Mouse (Mus musculus) ES-Bruce4 (cell line): Measurements from ENCODE around the gene Tenm2. TPM values are rescaled to one million over a fixed set of nuclear protein-coding genes. Genes with fewer than 3 reads are reported as not detected.

Experiments
- H3K27ac ChIP-seq: 2 replicates; pipeline ENCODE4 v1.5.1; 2012; ENCODE audit warnings: low read length, inconsistent platforms; ENCODE audit not compliant: insufficient read depth
- H3K27me3 ChIP-seq: 2 replicates; pipeline ENCODE4 v1.6.1; 2012; ENCODE audit warnings: mild to moderate bottlenecking, low read length, inconsistent platforms; ENCODE audit not compliant: control insufficient read depth, poor library complexity, insufficient read depth, severe bottlenecking
- H3K36me3 ChIP-seq: 2 replicates; pipeline ENCODE4 v1.6.1; 2012; ENCODE audit warnings: inconsistent platforms, mild to moderate bottlenecking, low read length, moderate library complexity; ENCODE audit not compliant: control insufficient read depth, poor library complexity, insufficient read depth, severe bottlenecking
- H3K4me1 ChIP-seq: one replicate; pipeline ENCODE4 v1.8.1; 2011; ENCODE audit warnings: low read length; ENCODE audit not compliant: control insufficient read depth, insufficient read depth
- H3K4me3 ChIP-seq: 2 replicates; pipeline ENCODE4 v1.5.1; 2011; ENCODE audit warnings: low read depth, mild to moderate bottlenecking, low read length
- H3K9ac ChIP-seq: 2 replicates; pipeline ENCODE4 v1.6.1; 2012; ENCODE audit warnings: low read depth, mild to moderate bottlenecking, inconsistent platforms; ENCODE audit not compliant: poor library complexity, severe bottlenecking
- H3K9me3 ChIP-seq: replicated peaks from 2 replicates; pipeline ENCODE4 v1.6.1; 2012; ENCODE audit warnings: mild to moderate bottlenecking, low read length, inconsistent platforms; ENCODE audit not compliant: control insufficient read depth, poor library complexity, insufficient read depth, severe bottlenecking
- CTCF ChIP-seq: IDR thresholded peaks from one replicate; pipeline ENCODE4 v1.8.1; 2011; ENCODE audit warnings: low read depth, low read length
- EP300 ChIP-seq: IDR thresholded peaks from 2 replicates; pipeline ENCODE4 v1.6.1; 2011; ENCODE audit warnings: low read depth, low read length; ENCODE audit not compliant: insufficient read depth
- POLR2A ChIP-seq: IDR thresholded peaks from one replicate; pipeline ENCODE4 v1.8.1; 2011; ENCODE audit warnings: low read length; ENCODE audit not compliant: insufficient read depth
- polyA plus RNA-seq: library from polyadenylated mRNA; stranded (reverse); fragments of >200 nt; gene quantifications from 2 replicates; pipeline ENCODE4 v1.2.4, GENCODE M21; 2011; ENCODE audit warnings: low read depth; ENCODE audit not compliant: missing spikeins, insufficient read depth, insufficient read length

Tenm2 gene
- polyA plus RNA-seq, 1 experiment = not detected

GRCm38 (mm10) chr11:36204381-36204780 lies 1031.4 kb downstream of the Tenm2 start:
- H3K9ac ChIP-seq = no peak overlapping the region
- H3K4me3 ChIP-seq = no peak overlapping the region
- H3K4me1 ChIP-seq = no peaks in the 10 kb centered on the region
- H3K36me3 ChIP-seq = no peaks in the 10 kb centered on the region
- TF ChIP-seq POLR2A (no peak), CTCF (no peak), EP300 (no peak)
- H3K27me3 ChIP-seq = no peaks in the 10 kb centered on the region
- H3K27ac ChIP-seq = no peak overlapping the region
- H3K9me3 ChIP-seq = no peaks in the 10 kb centered on the region

- no peak for TF ChIP-seq POLR2A
- TF ChIP-seq EP300 = no peak
- no peak for TF ChIP-seq CTCF
- H3K27me3 ChIP-seq = no peaks in the 10 kb centered on the region
- no peaks in the 10 kb centered on the region for H3K4me1 ChIP-seq
- H3K9me3 ChIP-seq = no peaks in the 10 kb centered on the region
- no peak overlapping the region for H3K9ac ChIP-seq
- H3K36me3 ChIP-seq = no peaks in the 10 kb centered on the region
- no peak overlapping the region for H3K4me3 ChIP-seq
- no peak overlapping the region for H3K27ac ChIP-seq
These were observed 1031.9 kb downstream of the Tenm2 start for GRCm38 (mm10) chr11:36203896-36204295.

- no peaks in the 10 kb centered on the region for H3K9me3 ChIP-seq
- no peaks in the 10 kb centered on the region; the same call in 1 of the 2 replicates for H3K27me3 ChIP-seq
- no peak overlapping the region for H3K4me3 ChIP-seq
- no peak overlapping the region for H3K9ac ChIP-seq
- TF ChIP-seq CTCF = no peak
- TF ChIP-seq POLR2A = no peak
- no peak for TF ChIP-seq EP300
- no peaks in the 10 kb centered on the region for H3K36me3 ChIP-seq
- H3K27ac ChIP-seq = no peak overlapping the region
- no peaks in the 10 kb centered on the region for H3K4me1 ChIP-seq
These were observed 1041.4 kb downstream of the Tenm2 start for GRCm38 (mm10) chr11:36194348-36194747.

- H3K9ac ChIP-seq = no peak overlapping the region
- no peak overlapping the region for H3K4me3 ChIP-seq
- no peak overlapping the region for H3K27ac ChIP-seq
- no peaks in the 10 kb centered on the region for H3K9me3 ChIP-seq
- no peaks in the 10 kb centered on the region for H3K4me1 ChIP-seq
- 0 out of 2 replicates have a peak, but pooled peaks cover 1% of the 10 kb centered on the region for H3K27me3 ChIP-seq
- TF ChIP-seq EP300 (no peak), CTCF (no peak), POLR2A (no peak)
- H3K36me3 ChIP-seq = no peaks in the 10 kb centered on the region
These were observed 1059.7 kb downstream of the Tenm2 start for GRCm38 (mm10) chr11:36176106-36176505.

GRCm38 (mm10) chr11:36173076-36173690 lies 1062.6 kb downstream of the Tenm2 start:
- TF ChIP-seq POLR2A (no peak), EP300 (no peak), CTCF (no peak)
- H3K27ac ChIP-seq = no peak overlapping the region
- no peak overlapping the region for H3K9ac ChIP-seq
- no peaks in the 10 kb centered on the region for H3K9me3 ChIP-seq
- no peak overlapping the region for H3K4me3 ChIP-seq
- no peaks in the 10 kb centered on the region for H3K36me3 ChIP-seq
- 0 out of 2 replicates have a peak, but pooled peaks cover 1% of the 10 kb centered on the region for H3K27me3 ChIP-seq
- H3K4me1 ChIP-seq = no peaks in the 10 kb centered on the region

GRCm38 (mm10) chr11:36172520-36172919 lies 1063.2 kb downstream of the Tenm2 start:
- Histone ChIP-seq H3K9me3 (no peaks in the 10 kb centered on the region), H3K36me3 (no peaks in the 10 kb centered on the region), H3K27ac (no peak overlapping the region), H3K27me3 (0 out of 2 replicates have a peak, but pooled peaks cover 1% of the 10 kb centered on the region), H3K4me3 (no peak overlapping the region), H3K4me1 (no peaks in the 10 kb centered on the region), H3K9ac (no peak overlapping the region)
- TF ChIP-seq CTCF (no peak), POLR2A (no peak), EP300 (no peak)
